Mouse (Mus musculus) ES-Bruce4 (cell line): Measurements from ENCODE around the gene 9430015G10Rik. TPM values are rescaled to one million over a fixed set of nuclear protein-coding genes. Genes with fewer than 3 reads are reported as not detected.

Source experiments
- H3K27ac ChIP-seq: 2 replicates; pipeline ENCODE4 v1.5.1; 2012; ENCODE audit warnings: low read length, inconsistent platforms; ENCODE audit not compliant: insufficient read depth
- H3K27me3 ChIP-seq: 2 replicates; pipeline ENCODE4 v1.6.1; 2012; ENCODE audit warnings: mild to moderate bottlenecking, low read length, inconsistent platforms; ENCODE audit not compliant: control insufficient read depth, poor library complexity, insufficient read depth, severe bottlenecking
- H3K36me3 ChIP-seq: 2 replicates; pipeline ENCODE4 v1.6.1; 2012; ENCODE audit warnings: inconsistent platforms, mild to moderate bottlenecking, low read length, moderate library complexity; ENCODE audit not compliant: control insufficient read depth, poor library complexity, insufficient read depth, severe bottlenecking
- H3K4me1 ChIP-seq: one replicate; pipeline ENCODE4 v1.8.1; 2011; ENCODE audit warnings: low read length; ENCODE audit not compliant: control insufficient read depth, insufficient read depth
- H3K4me3 ChIP-seq: 2 replicates; pipeline ENCODE4 v1.5.1; 2011; ENCODE audit warnings: low read depth, mild to moderate bottlenecking, low read length
- H3K9ac ChIP-seq: 2 replicates; pipeline ENCODE4 v1.6.1; 2012; ENCODE audit warnings: low read depth, mild to moderate bottlenecking, inconsistent platforms; ENCODE audit not compliant: poor library complexity, severe bottlenecking
- H3K9me3 ChIP-seq: replicated peaks from 2 replicates; pipeline ENCODE4 v1.6.1; 2012; ENCODE audit warnings: mild to moderate bottlenecking, low read length, inconsistent platforms; ENCODE audit not compliant: control insufficient read depth, poor library complexity, insufficient read depth, severe bottlenecking
- CTCF ChIP-seq: IDR thresholded peaks from one replicate; pipeline ENCODE4 v1.8.1; 2011; ENCODE audit warnings: low read depth, low read length
- EP300 ChIP-seq: IDR thresholded peaks from 2 replicates; pipeline ENCODE4 v1.6.1; 2011; ENCODE audit warnings: low read depth, low read length; ENCODE audit not compliant: insufficient read depth
- POLR2A ChIP-seq: IDR thresholded peaks from one replicate; pipeline ENCODE4 v1.8.1; 2011; ENCODE audit warnings: low read length; ENCODE audit not compliant: insufficient read depth
- polyA plus RNA-seq: library from polyadenylated mRNA; stranded (reverse); fragments of >200 nt; gene quantifications from 2 replicates; pipeline ENCODE4 v1.2.4, GENCODE M21; 2011; ENCODE audit warnings: low read depth; ENCODE audit not compliant: missing spikeins, insufficient read depth, insufficient read length

The 9430015G10Rik gene
- polyA plus RNA-seq, 1 experiment: 39.7 TPM

GRCm38 (mm10) chr4:156130436-156130835, 20.7 kb downstream of the 9430015G10Rik start, which contains the start of gene Rnf223:
Rnf223 (plus strand) TSS chr4:156130513.
- no peak for TF ChIP-seq POLR2A
- no peak for TF ChIP-seq EP300
- TF ChIP-seq CTCF: no peak
- Histone ChIP-seq H3K4me1 (no peaks in the 10 kb centered on the region), H3K9me3 (peaks cover 26% of the 10 kb centered on the region)

DNA sequence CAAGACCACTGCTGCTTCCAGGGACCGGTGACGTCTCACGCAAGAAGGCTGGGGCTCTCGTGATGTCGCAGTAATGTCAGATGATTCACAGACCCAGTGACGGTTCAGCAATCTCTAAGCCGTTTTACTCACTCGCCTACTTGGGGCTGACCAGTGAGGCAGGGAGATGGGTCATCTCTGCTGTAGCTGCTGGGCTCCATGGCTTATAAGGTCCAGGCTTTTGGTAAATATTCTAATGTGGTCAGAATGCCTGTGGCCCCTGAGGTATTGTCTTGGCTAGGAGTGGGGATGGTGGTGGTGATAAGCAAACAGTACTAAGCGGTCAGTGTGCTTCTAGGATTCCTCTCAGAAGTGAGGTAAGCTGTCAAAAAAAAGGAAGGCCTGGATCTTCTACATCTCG, 21.2 kb downstream of the 9430015G10Rik start:
- Histone ChIP-seq H3K27ac (no peak overlapping the region), H3K4me3 (no peak overlapping the region), H3K9ac (no peak overlapping the region), H3K9me3 (peaks cover 22% of the 10 kb centered on the region), H3K36me3 (peaks cover 2% of the 10 kb centered on the region), H3K27me3 (no peaks in the 10 kb centered on the region), H3K4me1 (no peaks in the 10 kb centered on the region)
- TF ChIP-seq EP300: no peak
- no peak for TF ChIP-seq CTCF
- no peak for TF ChIP-seq POLR2A

More at GRCm38 (mm10) chr4:156130436-156130835, 20.7 kb downstream of the 9430015G10Rik start, which contains the start of gene Rnf223:
- H3K36me3 ChIP-seq: peaks cover 7% of the 10 kb centered on the region
- H3K27me3 ChIP-seq: no peaks in the 10 kb centered on the region
- H3K4me3 ChIP-seq: no peak within 1 kb of the TSS
- no peak within 1 kb of the TSS for H3K9ac ChIP-seq
- H3K27ac ChIP-seq: no peak within 1 kb of the TSS

- Histone ChIP-seq H3K36me3 (no peaks in the 10 kb centered on the region), H3K4me3 (no peak overlapping the region), H3K27ac (no peak overlapping the region), H3K9me3 (peaks cover 16% of the 10 kb centered on the region), H3K4me1 (no peaks in the 10 kb centered on the region), H3K9ac (no peak overlapping the region), H3K27me3 (no peaks in the 10 kb centered on the region)
- TF ChIP-seq POLR2A (no peak), EP300 (no peak), CTCF (no peak)
These were observed 23.6 kb downstream of the 9430015G10Rik start for GRCm38 (mm10) chr4:156133334-156133733.

DNA sequence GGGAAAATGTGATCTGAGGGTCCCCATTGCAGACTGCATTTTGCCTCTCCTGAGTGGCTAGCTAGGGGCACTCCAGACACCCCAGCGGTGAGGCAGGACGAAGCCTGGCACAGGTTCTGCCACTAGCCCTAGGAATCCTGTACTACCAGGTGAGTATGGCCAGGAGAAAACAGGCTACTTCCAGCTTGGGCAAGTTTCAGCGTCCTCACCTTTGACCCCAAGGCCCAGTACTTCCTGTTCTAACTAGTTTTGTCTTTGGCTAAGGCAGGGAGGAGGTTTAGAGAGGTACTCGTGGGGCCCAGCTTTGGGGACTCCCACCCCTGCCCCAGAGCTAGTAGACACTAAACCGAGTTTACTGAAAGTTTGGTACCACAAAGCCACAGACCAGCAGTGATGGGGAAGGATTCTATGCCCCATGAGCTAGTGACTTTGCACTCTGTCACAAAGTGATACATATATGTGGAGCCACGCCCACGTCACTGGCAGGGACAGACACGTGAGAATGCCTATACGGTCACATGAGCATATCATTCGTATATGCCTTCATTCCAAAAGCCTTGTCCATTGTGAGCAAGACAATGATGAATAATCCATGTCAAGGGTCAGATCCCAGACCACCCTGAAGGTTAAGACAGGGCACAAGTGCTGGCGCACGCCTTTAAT, 24.3 kb downstream of the 9430015G10Rik start:
- no peaks in the 10 kb centered on the region for H3K27me3 ChIP-seq
- H3K27ac ChIP-seq: no peak overlapping the region
- H3K9ac ChIP-seq: no peak overlapping the region
- TF ChIP-seq EP300 (no peak), POLR2A (no peak), CTCF (no peak)
- H3K9me3 ChIP-seq: peaks cover 20% of the 10 kb centered on the region
- no peak overlapping the region for H3K4me3 ChIP-seq
- H3K4me1 ChIP-seq: no peaks in the 10 kb centered on the region
- H3K36me3 ChIP-seq: no peaks in the 10 kb centered on the region

GRCm38 (mm10) chr4:156135112-156135511, 25.3 kb downstream of the 9430015G10Rik start:
- no peaks in the 10 kb centered on the region for H3K36me3 ChIP-seq
- no peak overlapping the region for H3K9ac ChIP-seq
- no peaks in the 10 kb centered on the region for H3K4me1 ChIP-seq
- H3K27ac ChIP-seq: no peak overlapping the region
- TF ChIP-seq POLR2A (no peak), CTCF (no peak), EP300 (no peak)
- H3K27me3 ChIP-seq: no peaks in the 10 kb centered on the region
- no peak overlapping the region for H3K4me3 ChIP-seq
- peaks cover 28% of the 10 kb centered on the region for H3K9me3 ChIP-seq

GRCm38 (mm10) chr4:156135801-156136200, 26.0 kb downstream of the 9430015G10Rik start:
- no peak overlapping the region for H3K27ac ChIP-seq
- TF ChIP-seq EP300 (no peak), CTCF (no peak), POLR2A (no peak)
- no peak overlapping the region for H3K9ac ChIP-seq
- no peaks in the 10 kb centered on the region for H3K4me1 ChIP-seq
- H3K36me3 ChIP-seq: no peaks in the 10 kb centered on the region
- H3K4me3 ChIP-seq: no peak overlapping the region
- no peaks in the 10 kb centered on the region for H3K27me3 ChIP-seq
- peaks cover 28% of the 10 kb centered on the region for H3K9me3 ChIP-seq
